Mouse (Mus musculus) lung, embryonic 15.5 days (tissue): ENCODE data around the gene Slc26a9. TPM values are rescaled to one million over a fixed set of nuclear protein-coding genes. Genes with fewer than 3 reads are reported as not detected.
A peak's percentile ranks its signal among the peaks of the same experiment; 100 is the strongest.

Experiments used
- ATAC-seq: fragments of 200-750 bp; cut with Nextera tagmentation; 2 replicates; pipeline ENCODE4 v1.8.0; 2017; ENCODE audit warnings: moderate number of reproducible peaks, borderline replicate concordance; ENCODE audit not compliant: low FRiP score, low TSS enrichment; ENCODE audit errors: extremely low read depth
- H3K27ac ChIP-seq: fragments of 300-500 bp; sonication (generic); 2 replicates; pipeline ENCODE4 v1.5.1; 2015; ENCODE audit warnings: moderate library complexity, mild to moderate bottlenecking, inconsistent platforms
- H3K27me3 ChIP-seq: fragments of 300-500 bp; sonication (generic); 2 replicates; pipeline ENCODE4 v1.6.1; 2015; ENCODE audit warnings: inconsistent platforms
- H3K36me3 ChIP-seq: fragments of 300-500 bp; sonication (generic); 2 replicates; pipeline ENCODE4 v1.6.1; 2015; ENCODE audit warnings: inconsistent platforms
- H3K4me1 ChIP-seq: fragments of 300-500 bp; sonication (generic); 2 replicates; pipeline ENCODE4 v1.6.1; 2015; ENCODE audit warnings: inconsistent platforms
- H3K4me2 ChIP-seq: fragments of 300-500 bp; sonication (generic); 2 replicates; pipeline ENCODE4 v1.6.1; 2015; ENCODE audit warnings: inconsistent platforms, mild to moderate bottlenecking, moderate library complexity
- H3K4me3 ChIP-seq: fragments of 300-500 bp; sonication (generic); 2 replicates; pipeline ENCODE4 v1.5.1; 2015; ENCODE audit warnings: mild to moderate bottlenecking, inconsistent platforms
- H3K9ac ChIP-seq: fragments of 300-500 bp; sonication (generic); 2 replicates; pipeline ENCODE4 v1.6.1; 2015; ENCODE audit warnings: inconsistent platforms
- H3K9me3 ChIP-seq: fragments of 300-500 bp; sonication (generic); 2 replicates; pipeline ENCODE4 v1.6.1; 2016; ENCODE audit warnings: inconsistent platforms
- WGBS: fragments of 180-500 bp; shearing (Covaris S2); methylation state at CpG from one replicate; pipeline ENCODE4 v1.1.7; 2015; 5-methylcytosine and 5-hydroxymethylcytosine counted together
- polyA plus RNA-seq: library from polyadenylated mRNA; unstranded; fragments of >200 nt; fragmentation: Nextera tagmentation; extraction: Ambion mirVana; gene quantifications from 2 replicates; pipeline ENCODE4 v1.2.1, GENCODE M21; 2015

Slc26a9 gene
- polyA plus RNA-seq, 1 experiment from 2014 or later: 5.3 TPM

DNA sequence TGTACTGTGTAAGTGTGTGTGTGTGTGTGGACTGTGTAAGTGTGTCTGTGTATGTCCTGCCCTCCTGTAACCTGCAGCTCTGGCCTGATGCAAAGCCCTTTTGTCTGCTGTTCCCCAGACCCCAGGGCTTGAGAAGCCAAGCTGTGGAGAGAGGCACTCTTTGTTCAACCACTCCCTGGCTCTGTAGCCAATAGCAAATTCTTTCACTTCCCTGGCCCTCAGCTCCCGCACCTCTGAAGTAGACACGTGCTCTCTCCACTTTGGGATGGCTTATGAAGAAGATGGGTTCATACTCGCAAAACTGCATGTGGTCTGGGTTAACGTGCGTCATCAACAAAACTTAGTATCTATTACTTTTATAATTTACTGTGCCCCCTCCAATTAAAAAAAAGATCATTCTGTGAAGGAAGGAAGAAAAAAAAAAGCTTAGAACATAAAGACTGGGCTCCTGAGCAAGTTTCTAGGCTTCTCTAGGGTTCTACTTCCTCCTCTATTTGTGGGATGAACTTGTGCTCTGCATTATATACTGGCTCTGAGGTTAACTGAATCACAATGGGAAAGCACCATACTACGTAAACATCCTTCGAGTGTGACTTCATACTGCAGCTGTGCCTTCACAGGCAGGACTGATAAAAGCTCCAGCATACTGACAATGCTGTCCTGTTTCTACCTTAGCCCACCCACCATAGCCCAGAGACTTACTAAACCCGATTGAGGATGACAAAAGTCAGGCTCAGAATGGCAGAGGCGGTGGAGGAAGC lies 16.0 kb downstream of the Slc26a9 start:
- H3K4me2 ChIP-seq: no peak overlapping the region
- no peaks in the 10 kb centered on the region for H3K27me3 ChIP-seq
- no peak for ATAC-seq
- peak overlapping the region; percentile 5; the same call in 1 of the 2 replicates for H3K27ac ChIP-seq
- no peak overlapping the region for H3K9ac ChIP-seq
- no peaks in the 10 kb centered on the region for H3K9me3 ChIP-seq
- no peaks in the 10 kb centered on the region for H3K36me3 ChIP-seq
- H3K4me3 ChIP-seq: no peak overlapping the region
- H3K4me1 ChIP-seq: peaks cover 21% of the 10 kb centered on the region; the same call in 1 of the 2 replicates
- 50% methylated on average over 9 of the region's 9 CpGs for WGBS

DNA sequence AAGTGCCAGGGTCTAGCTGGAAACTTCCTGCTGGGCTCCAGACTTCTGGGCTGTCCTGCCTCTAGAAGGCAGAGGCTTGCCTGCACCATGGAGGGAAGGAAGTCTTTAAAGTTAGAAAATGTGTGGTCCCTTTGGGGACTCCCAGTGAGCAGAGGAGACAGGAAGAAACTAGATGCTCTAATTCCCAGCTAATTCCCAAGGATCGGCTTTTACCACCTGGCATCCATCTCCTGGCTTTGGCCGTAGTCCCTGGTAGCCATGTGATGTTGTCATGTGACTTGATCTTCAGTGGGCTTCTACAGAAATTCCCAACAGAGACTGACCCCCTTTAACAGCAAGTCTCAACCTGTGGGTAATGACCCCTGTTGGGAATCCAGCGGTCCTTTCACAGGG lies 16.6 kb downstream of the Slc26a9 start:
- no peaks in the 10 kb centered on the region for H3K9me3 ChIP-seq
- ATAC-seq: no peak
- H3K9ac ChIP-seq: no peak overlapping the region
- no peak overlapping the region for H3K4me2 ChIP-seq
- H3K36me3 ChIP-seq: no peaks in the 10 kb centered on the region
- H3K27ac ChIP-seq: 0 out of 2 replicates have a peak overlapping the region, but pooled peaks have one; percentile 5
- no peaks in the 10 kb centered on the region for H3K27me3 ChIP-seq
- 80% methylated on average over 3 of the region's 3 CpGs for WGBS
- peaks cover 19% of the 10 kb centered on the region for H3K4me1 ChIP-seq
- no peak overlapping the region for H3K4me3 ChIP-seq

DNA sequence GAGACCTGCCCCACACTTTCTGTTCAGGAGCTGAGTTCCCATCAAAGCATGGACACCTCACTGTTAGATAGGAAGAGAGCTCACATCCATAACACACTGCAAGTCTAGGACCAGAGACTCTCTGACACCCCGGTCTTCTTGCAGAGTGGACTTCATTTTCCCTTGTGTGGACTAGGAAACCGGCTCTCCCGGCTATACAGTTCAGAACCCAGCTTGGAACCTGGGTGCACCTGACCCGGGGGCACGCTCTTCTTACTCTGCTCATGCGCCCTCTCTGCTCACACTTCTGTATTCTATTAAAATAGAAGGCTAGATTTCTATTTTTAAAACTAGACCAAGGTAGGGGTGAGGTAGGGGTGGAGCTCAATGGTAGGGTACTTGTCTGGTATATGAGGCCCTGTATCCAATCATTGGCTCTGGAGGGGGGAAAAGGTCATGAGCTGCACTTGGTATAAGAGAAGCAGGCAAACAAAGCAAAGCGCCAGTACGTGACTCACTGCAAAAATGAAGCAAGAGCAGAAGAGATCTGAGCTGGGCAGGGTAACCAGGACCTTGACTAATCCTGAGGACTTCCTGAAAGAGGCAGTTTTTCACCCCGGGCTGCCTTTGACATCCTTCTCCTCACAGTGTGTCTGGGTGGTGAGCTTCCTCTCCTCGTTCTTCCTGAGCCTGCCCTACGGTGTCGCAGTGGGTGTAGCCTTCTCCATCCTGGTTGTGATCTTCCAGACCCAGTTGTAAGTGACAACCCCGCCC lies 17.4 kb downstream of the Slc26a9 start:
- Histone ChIP-seq H3K9me3 (no peaks in the 10 kb centered on the region), H3K27ac (no peak overlapping the region), H3K4me2 (no peak overlapping the region), H3K9ac (no peak overlapping the region), H3K36me3 (no peaks in the 10 kb centered on the region), H3K27me3 (no peaks in the 10 kb centered on the region), H3K4me1 (peaks cover 23% of the 10 kb centered on the region), H3K4me3 (no peak overlapping the region)
- no peak for ATAC-seq
- 72% methylated on average over 13 of the region's 13 CpGs for WGBS

DNA sequence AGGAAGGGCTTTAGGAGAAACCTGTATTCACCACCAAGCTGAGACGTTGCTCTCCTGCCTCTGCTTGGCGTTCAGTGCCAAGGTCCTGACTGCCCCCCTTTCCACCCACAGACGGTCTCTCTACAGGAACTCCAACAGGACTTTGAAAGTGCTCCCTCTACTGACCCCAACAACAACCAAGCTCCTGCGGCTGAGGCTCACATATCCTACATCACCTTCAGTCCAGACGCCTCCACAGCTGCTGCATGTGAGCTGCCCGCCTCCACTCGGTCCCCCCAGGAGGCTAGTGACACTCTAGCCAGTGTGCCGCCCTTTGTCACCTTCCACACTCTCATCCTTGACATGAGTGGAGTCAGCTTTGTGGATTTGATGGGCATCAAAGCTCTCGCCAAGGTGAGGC lies 19.9 kb downstream of the Slc26a9 start:
- no peak for ATAC-seq
- Histone ChIP-seq H3K9ac (no peak overlapping the region), H3K27me3 (no peaks in the 10 kb centered on the region), H3K4me3 (no peak overlapping the region), H3K4me2 (no peak overlapping the region), H3K36me3 (no peaks in the 10 kb centered on the region), H3K27ac (no peak overlapping the region; the same call in 1 of the 2 replicates), H3K4me1 (peaks cover 23% of the 10 kb centered on the region), H3K9me3 (no peaks in the 10 kb centered on the region)
- 47% methylated on average over 9 of the region's 9 CpGs for WGBS

DNA sequence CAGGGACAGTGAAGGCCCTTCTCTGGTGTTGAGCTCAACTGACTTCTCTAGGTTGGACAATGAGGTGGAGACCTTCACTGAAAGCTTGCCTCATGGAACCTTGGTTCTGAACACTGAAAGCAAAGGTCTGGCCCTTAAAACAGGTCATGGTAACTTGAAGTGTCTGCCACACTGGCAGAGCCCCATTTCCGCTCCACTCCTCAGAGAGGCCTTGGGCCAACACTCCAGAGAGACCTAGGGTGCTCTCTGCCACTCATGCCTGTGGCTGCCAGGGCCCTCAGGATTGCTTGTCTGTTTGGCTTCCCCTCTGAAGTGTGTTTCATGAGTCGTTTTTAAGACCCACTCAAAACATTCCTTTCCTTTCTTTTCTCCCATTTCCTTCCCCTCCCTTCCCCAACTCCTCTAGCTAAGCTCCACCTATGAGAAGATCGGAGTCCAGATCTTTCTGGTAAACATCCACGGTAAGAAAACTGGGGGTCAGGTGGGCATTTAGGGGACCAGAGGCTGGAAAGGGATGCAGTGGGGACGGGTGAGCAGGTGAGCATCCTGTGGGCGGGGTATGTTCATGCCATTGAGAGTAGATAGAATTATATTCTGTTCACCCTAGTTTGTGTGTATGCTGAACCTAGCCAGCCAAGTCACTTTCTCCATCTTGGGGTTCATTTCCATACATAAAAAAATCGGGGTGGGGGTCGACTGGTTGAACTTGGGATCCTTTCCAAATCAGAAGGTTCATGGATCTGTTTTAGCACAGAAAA lies 20.9 kb downstream of the Slc26a9 start:
- Histone ChIP-seq H3K4me2 (no peak overlapping the region), H3K9ac (no peak overlapping the region), H3K4me3 (no peak overlapping the region), H3K27me3 (no peaks in the 10 kb centered on the region), H3K9me3 (no peaks in the 10 kb centered on the region), H3K36me3 (no peaks in the 10 kb centered on the region), H3K4me1 (peaks cover 23% of the 10 kb centered on the region), H3K27ac (peak overlapping the region; percentile 77)
- peak; percentile 74 for ATAC-seq
- 35% methylated on average over 8 of the region's 8 CpGs for WGBS

DNA sequence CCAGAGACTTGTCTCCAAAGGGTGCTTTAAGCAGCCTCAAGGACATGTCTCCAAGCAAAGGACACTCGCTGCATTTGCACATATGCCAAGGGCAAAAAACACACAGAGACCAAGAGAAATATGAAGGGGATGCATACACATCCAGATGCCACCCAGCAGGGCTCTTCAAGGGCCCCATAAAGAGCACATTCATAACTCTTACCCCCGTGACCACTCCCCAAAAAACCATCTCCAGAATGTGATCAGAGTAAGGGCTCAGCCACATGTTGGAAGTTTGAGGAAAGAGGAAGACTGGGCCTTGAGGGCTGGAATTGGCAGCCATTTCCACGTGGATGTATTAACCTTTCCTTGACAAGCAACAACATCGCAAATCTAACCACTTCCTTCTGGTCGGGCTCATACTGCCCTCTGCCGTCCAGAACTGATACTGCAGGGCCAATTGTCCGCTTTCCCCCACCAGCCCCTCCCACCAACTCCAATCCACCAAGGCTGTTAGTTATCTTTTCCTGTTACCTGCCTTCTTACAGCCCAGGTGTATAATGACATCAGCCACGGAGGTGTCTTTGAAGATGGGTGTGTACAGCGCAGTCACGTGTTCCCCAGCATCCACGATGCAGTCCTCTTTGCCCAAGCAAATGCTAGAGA lies 21.7 kb downstream of the Slc26a9 start:
- no peak overlapping the region for H3K4me3 ChIP-seq
- peak overlapping the region; percentile 56 for H3K27ac ChIP-seq
- ATAC-seq: no peak; the same call in 1 of the 2 replicates
- H3K36me3 ChIP-seq: no peaks in the 10 kb centered on the region
- 11% methylated on average over 11 of the region's 11 CpGs for WGBS
- no peaks in the 10 kb centered on the region for H3K9me3 ChIP-seq
- no peaks in the 10 kb centered on the region for H3K27me3 ChIP-seq
- H3K9ac ChIP-seq: no peak overlapping the region
- no peak overlapping the region for H3K4me2 ChIP-seq
- H3K4me1 ChIP-seq: peaks cover 20% of the 10 kb centered on the region

DNA sequence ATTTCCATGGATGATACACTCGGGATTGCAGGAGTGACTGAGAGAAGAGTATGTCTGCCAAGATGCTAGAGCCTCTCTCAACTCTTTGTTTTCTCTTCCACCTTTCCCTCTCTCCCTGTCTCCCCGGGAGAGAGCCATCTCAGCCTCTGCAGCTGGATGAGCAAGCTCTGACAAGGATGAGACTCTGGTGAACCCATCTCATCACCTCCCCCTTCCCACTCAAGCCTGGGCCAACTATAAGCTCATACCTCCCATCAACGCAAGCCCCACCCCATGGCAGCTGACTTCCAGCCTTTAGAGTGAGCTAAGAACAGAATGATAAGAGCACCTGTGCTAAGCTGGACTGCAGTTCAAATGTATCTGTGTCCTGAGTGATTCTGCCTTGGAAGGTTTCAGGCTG lies 25.5 kb downstream of the Slc26a9 start:
- Histone ChIP-seq H3K9me3 (no peaks in the 10 kb centered on the region), H3K27ac (no peak overlapping the region), H3K4me2 (no peak overlapping the region), H3K36me3 (no peaks in the 10 kb centered on the region), H3K27me3 (no peaks in the 10 kb centered on the region), H3K4me1 (peaks cover 10% of the 10 kb centered on the region), H3K9ac (no peak overlapping the region), H3K4me3 (no peak overlapping the region)
- ATAC-seq: no peak
- WGBS: 60% methylated on average over 3 of the region's 3 CpGs

DNA sequence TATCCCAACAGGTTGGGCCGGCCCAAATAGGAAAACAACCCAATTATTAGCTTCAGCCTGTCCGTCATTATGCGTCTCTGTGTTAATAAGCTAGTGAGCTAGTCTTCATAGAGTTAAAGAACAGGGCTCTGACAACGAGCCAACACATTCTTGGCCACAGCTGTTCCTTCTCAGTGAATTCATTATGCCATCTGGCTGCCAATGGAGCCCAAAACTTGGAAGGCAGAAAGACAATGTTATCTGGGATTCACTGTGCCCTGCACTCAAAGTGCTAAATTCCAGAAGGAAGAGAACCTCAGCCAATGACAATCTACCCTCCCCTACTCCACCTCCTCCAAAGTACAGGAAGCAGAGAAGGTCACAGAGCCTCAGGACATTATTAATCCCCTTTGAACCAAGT lies 26.8 kb downstream of the Slc26a9 start:
- 65% methylated on average over 4 of the region's 4 CpGs for WGBS
- Histone ChIP-seq H3K4me2 (no peak overlapping the region), H3K27me3 (no peaks in the 10 kb centered on the region), H3K36me3 (no peaks in the 10 kb centered on the region), H3K4me3 (no peak overlapping the region), H3K4me1 (peaks cover 2% of the 10 kb centered on the region; the same call in 1 of the 2 replicates), H3K9ac (no peak overlapping the region), H3K9me3 (no peaks in the 10 kb centered on the region), H3K27ac (no peak overlapping the region)
- no peak for ATAC-seq

DNA sequence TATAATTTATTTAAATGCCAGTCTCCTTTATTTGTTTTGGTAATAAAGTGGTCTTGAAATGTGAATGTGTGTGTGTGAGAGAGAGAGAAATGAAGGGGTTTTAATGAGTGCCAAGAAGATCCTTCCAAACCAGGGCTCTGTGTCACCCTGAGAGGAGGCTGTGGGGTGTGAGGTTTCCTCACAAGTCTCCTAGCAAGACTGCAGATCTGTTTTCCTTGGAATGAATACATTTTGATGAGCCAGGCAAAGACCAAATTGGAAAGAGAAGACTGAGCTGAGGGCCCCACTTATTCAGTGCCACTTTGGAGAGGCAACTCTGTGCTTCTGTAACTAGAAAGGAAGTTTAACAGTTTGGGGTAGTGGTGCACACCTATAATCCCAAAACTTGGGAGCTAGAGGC lies 27.6 kb downstream of the Slc26a9 start:
- ATAC-seq: no peak
- Histone ChIP-seq H3K4me3 (no peak overlapping the region), H3K27me3 (no peaks in the 10 kb centered on the region), H3K4me2 (no peak overlapping the region), H3K36me3 (no peaks in the 10 kb centered on the region), H3K27ac (no peak overlapping the region), H3K4me1 (no peaks in the 10 kb centered on the region), H3K9ac (no peak overlapping the region), H3K9me3 (no peaks in the 10 kb centered on the region)

DNA sequence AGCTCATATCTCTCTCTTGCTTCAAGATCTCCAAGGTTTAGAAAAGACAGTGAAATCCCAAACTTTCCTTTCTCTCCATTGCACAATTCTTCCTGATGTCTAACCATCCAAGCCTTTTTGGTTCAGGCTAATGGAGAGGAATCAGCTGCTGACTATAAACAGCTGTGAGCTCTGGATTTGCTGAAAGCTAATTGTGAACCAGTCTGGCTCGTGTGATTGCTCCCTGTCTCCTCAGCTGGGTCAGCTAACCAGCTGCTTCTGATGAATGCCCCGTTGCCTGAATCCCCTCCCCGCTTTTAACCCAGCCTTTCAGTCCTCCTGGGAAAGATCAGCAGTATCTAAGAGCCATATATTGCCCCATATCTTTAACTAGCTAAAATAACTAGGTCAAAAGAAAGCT lies 50.8 kb downstream of the Slc26a9 start:
- H3K4me2 ChIP-seq: no peak overlapping the region

DNA sequence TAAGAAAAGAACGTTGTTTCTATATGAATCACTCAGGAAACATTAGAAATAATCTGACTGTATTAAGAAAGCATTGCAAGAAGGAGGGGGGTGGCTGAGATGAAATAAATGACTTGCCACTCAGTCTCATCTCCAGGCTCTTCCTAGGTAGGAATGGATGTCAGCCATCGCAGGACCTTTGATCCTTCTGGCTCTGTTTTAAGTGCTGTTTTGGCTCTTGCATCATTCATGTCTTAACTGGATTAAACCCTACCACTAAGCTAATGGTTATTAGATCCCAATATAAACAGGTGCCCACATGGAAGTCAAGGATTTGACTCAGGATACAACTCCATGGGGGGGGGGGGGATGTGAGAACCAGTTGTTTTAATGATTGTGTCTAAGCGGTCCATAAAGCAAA lies 51.3 kb downstream of the Slc26a9 start:
- no peaks in the 10 kb centered on the region for H3K36me3 ChIP-seq
- no peaks in the 10 kb centered on the region for H3K4me1 ChIP-seq
- no peak overlapping the region for H3K4me2 ChIP-seq
- H3K9me3 ChIP-seq: no peaks in the 10 kb centered on the region
- WGBS: 74% methylated on average over 3 of the region's 3 CpGs
- H3K4me3 ChIP-seq: no peak overlapping the region
- H3K9ac ChIP-seq: no peak overlapping the region
- H3K27ac ChIP-seq: no peak overlapping the region
- 0 out of 2 replicates have a peak, but pooled peaks cover 15% of the 10 kb centered on the region for H3K27me3 ChIP-seq
- no peak for ATAC-seq

More for the DNA sequence above, 50.8 kb downstream of the Slc26a9 start:
- Histone ChIP-seq H3K9ac (no peak overlapping the region), H3K27me3 (0 out of 2 replicates have a peak, but pooled peaks cover 15% of the 10 kb centered on the region), H3K9me3 (no peaks in the 10 kb centered on the region), H3K4me1 (no peaks in the 10 kb centered on the region), H3K27ac (no peak overlapping the region), H3K36me3 (no peaks in the 10 kb centered on the region), H3K4me3 (no peak overlapping the region)
- 24% methylated on average over 3 of the region's 3 CpGs for WGBS
- ATAC-seq: no peak
